Mouse (Mus musculus) E14TG2a.4 (cell line): Measurements from ENCODE around the gene Trabd2b.

Experiments used
- H3K27me3 ChIP-seq: 2 replicates; pipeline ENCODE4 v1.6.1; 2014; ENCODE audit warnings: low read length, control low read depth; ENCODE audit not compliant: insufficient read depth
- H3K36me3 ChIP-seq: 2 replicates; pipeline ENCODE4 v1.6.1; 2014; ENCODE audit warnings: low read length, control low read depth; ENCODE audit not compliant: insufficient read depth
- H3K4me1 ChIP-seq: replicated peaks from 2 replicates; pipeline ENCODE4 v1.6.1; 2014; ENCODE audit warnings: low read depth, low read length, control low read depth
- H3K4me3 ChIP-seq: replicated peaks from 2 replicates; pipeline ENCODE4 v1.5.1; 2014; ENCODE audit warnings: mild to moderate bottlenecking, low read length
- H3K9me3 ChIP-seq: 2 replicates; pipeline ENCODE4 v1.6.1; 2014; ENCODE audit warnings: low read length, control low read depth
- CTCF ChIP-seq: conservative IDR thresholded peaks from 2 replicates; pipeline ENCODE4 v1.5.1; 2014; ENCODE audit warnings: low read length
- NANOG ChIP-seq: IDR thresholded peaks from 2 replicates; pipeline ENCODE4 v1.6.1; 2014; ENCODE audit warnings: borderline replicate concordance, low read length, mixed read lengths
- POU5F1 ChIP-seq: IDR thresholded peaks from 2 replicates; pipeline ENCODE4 v1.6.1; 2014; ENCODE audit warnings: low read length, borderline replicate concordance

Gene Trabd2b

GRCm38 (mm10) chr4:114461093-114461492 is 54.6 kb downstream of the Trabd2b start:
- TF ChIP-seq NANOG, result no peak
- TF ChIP-seq CTCF, result no peak
- no peak for TF ChIP-seq POU5F1
- Histone ChIP-seq H3K27me3 (no peaks in the 10 kb centered on the region), H3K4me3 (no peak overlapping the region), H3K9me3 (no peaks in the 10 kb centered on the region), H3K4me1 (no peaks in the 10 kb centered on the region), H3K36me3 (no peaks in the 10 kb centered on the region)

GRCm38 (mm10) chr4:114465641-114466040 is 59.1 kb downstream of the Trabd2b start:
- no peaks in the 10 kb centered on the region for H3K9me3 ChIP-seq
- H3K4me1 ChIP-seq, result no peaks in the 10 kb centered on the region
- H3K4me3 ChIP-seq, result no peak overlapping the region
- no peaks in the 10 kb centered on the region for H3K27me3 ChIP-seq
- H3K36me3 ChIP-seq, result no peaks in the 10 kb centered on the region
- TF ChIP-seq POU5F1 (no peak), NANOG (no peak), CTCF (no peak)

GRCm38 (mm10) chr4:114467371-114468094 is 61.0 kb downstream of the Trabd2b start:
- Histone ChIP-seq H3K9me3 (no peaks in the 10 kb centered on the region), H3K4me3 (no peak overlapping the region), H3K27me3 (no peaks in the 10 kb centered on the region), H3K36me3 (no peaks in the 10 kb centered on the region), H3K4me1 (no peaks in the 10 kb centered on the region)
- TF ChIP-seq NANOG, result no peak
- TF ChIP-seq POU5F1, result no peak
- TF ChIP-seq CTCF, result no peak

GRCm38 (mm10) chr4:114468095-114468429 is 61.5 kb downstream of the Trabd2b start:
- Histone ChIP-seq H3K27me3 (no peaks in the 10 kb centered on the region), H3K9me3 (no peaks in the 10 kb centered on the region), H3K4me1 (no peaks in the 10 kb centered on the region), H3K36me3 (no peaks in the 10 kb centered on the region), H3K4me3 (no peak overlapping the region)
- no peak for TF ChIP-seq POU5F1

- Histone ChIP-seq H3K4me1 (no peaks in the 10 kb centered on the region), H3K27me3 (no peaks in the 10 kb centered on the region), H3K4me3 (no peak overlapping the region), H3K36me3 (no peaks in the 10 kb centered on the region), H3K9me3 (no peaks in the 10 kb centered on the region)
- TF ChIP-seq POU5F1 (no peak), NANOG (no peak), CTCF (no peak)
Observed at GRCm38 (mm10) chr4:114469881-114470280, 63.4 kb downstream of the Trabd2b start.

GRCm38 (mm10) chr4:114472143-114472542 is 65.6 kb downstream of the Trabd2b start:
- no peaks in the 10 kb centered on the region for H3K36me3 ChIP-seq
- peaks cover 1% of the 10 kb centered on the region; the same call in 1 of the 2 replicates for H3K9me3 ChIP-seq
- H3K27me3 ChIP-seq, result no peaks in the 10 kb centered on the region
- H3K4me3 ChIP-seq, result no peak overlapping the region
- no peaks in the 10 kb centered on the region for H3K4me1 ChIP-seq
- TF ChIP-seq CTCF, result no peak
- TF ChIP-seq POU5F1, result no peak
- TF ChIP-seq NANOG, result no peak

GRCm38 (mm10) chr4:114476316-114476715 is 69.8 kb downstream of the Trabd2b start:
- no peaks in the 10 kb centered on the region for H3K36me3 ChIP-seq
- peaks cover 19% of the 10 kb centered on the region for H3K9me3 ChIP-seq
- no peaks in the 10 kb centered on the region for H3K4me1 ChIP-seq
- no peak overlapping the region for H3K4me3 ChIP-seq
- TF ChIP-seq CTCF (no peak), NANOG (no peak)
- H3K27me3 ChIP-seq, result no peaks in the 10 kb centered on the region

- no peaks in the 10 kb centered on the region for H3K4me1 ChIP-seq
- no peaks in the 10 kb centered on the region for H3K36me3 ChIP-seq
- no peak overlapping the region for H3K4me3 ChIP-seq
- H3K9me3 ChIP-seq, result peaks cover 19% of the 10 kb centered on the region
- no peaks in the 10 kb centered on the region for H3K27me3 ChIP-seq
- TF ChIP-seq POU5F1 (no peak), CTCF (no peak), NANOG (no peak)
Observed at GRCm38 (mm10) chr4:114477082-114477771, 70.7 kb downstream of the Trabd2b start.
